Mouse (Mus musculus) retina, embryonic 14.5 days (tissue): ENCODE results near the gene Kcnd3.

ENCODE experiments used
- DNase-seq: peaks from one replicate; pipeline ENCODE4 v3.0.0-alpha.2; 2015; ENCODE audit warnings: low spot score

The Kcnd3 gene

GRCm38 (mm10) chr3:105451627-105452555, at the start of gene Kcnd3:
Gene Kcnd3 (plus strand): TSS chr3:105452330.
- DNase-seq: peak; percentile 57

- no peak for DNase-seq
Observed at GRCm38 (mm10) chr3:105402676-105403075, 49.5 kb upstream of the Kcnd3 start.

- peak; percentile 53 for DNase-seq
Observed at GRCm38 (mm10) chr3:105403410-105404076, 48.6 kb upstream of the Kcnd3 start.

GRCm38 (mm10) chr3:105404077-105404446, 48.1 kb upstream of the Kcnd3 start:
- DNase-seq: no peak

- no peak for DNase-seq
Observed at GRCm38 (mm10) chr3:105405516-105405915, 46.6 kb upstream of the Kcnd3 start.

- no peak for DNase-seq
Observed at GRCm38 (mm10) chr3:105406036-105406435, 46.1 kb upstream of the Kcnd3 start.

- DNase-seq: peak; percentile 89
Observed at GRCm38 (mm10) chr3:105408211-105408610, 43.9 kb upstream of the Kcnd3 start.

GRCm38 (mm10) chr3:105410810-105411209, 41.3 kb upstream of the Kcnd3 start:
- DNase-seq: no peak

GRCm38 (mm10) chr3:105411776-105412175, 40.4 kb upstream of the Kcnd3 start:
- DNase-seq: no peak

- DNase-seq: no peak
Observed at GRCm38 (mm10) chr3:105412229-105412628, 39.9 kb upstream of the Kcnd3 start.

- peak; percentile 88 for DNase-seq
Observed at GRCm38 (mm10) chr3:105412681-105413080, 39.4 kb upstream of the Kcnd3 start.

GRCm38 (mm10) chr3:105418441-105418840, 33.7 kb upstream of the Kcnd3 start:
- no peak for DNase-seq

- no peak for DNase-seq
Observed at GRCm38 (mm10) chr3:105422391-105422790, 29.7 kb upstream of the Kcnd3 start.

GRCm38 (mm10) chr3:105423427-105423826, 28.7 kb upstream of the Kcnd3 start:
- no peak for DNase-seq

GRCm38 (mm10) chr3:105428586-105428985, 23.5 kb upstream of the Kcnd3 start:
- no peak for DNase-seq

- DNase-seq: no peak
Observed at GRCm38 (mm10) chr3:105436383-105436782, 15.7 kb upstream of the Kcnd3 start.

- no peak for DNase-seq
Observed at GRCm38 (mm10) chr3:105436971-105437370, 15.2 kb upstream of the Kcnd3 start.

- DNase-seq: no peak
Observed at GRCm38 (mm10) chr3:105440873-105441495, 11.1 kb upstream of the Kcnd3 start.

- DNase-seq: peak; percentile 69
Observed at GRCm38 (mm10) chr3:105450641-105451470, 1.3 kb upstream of the Kcnd3 start.

- peak; percentile 59 for DNase-seq
Observed at GRCm38 (mm10) chr3:105452556-105453213, 555 bp downstream of the Kcnd3 start.
